Mouse (Mus musculus) heart, adult 2 months (tissue): ENCODE measurements around the gene Ankmy1.

Source experiments
- EP300 ChIP-seq: fragments of 200-500 bp; IDR thresholded peaks from 2 replicates; pipeline ENCODE4 v1.6.1; 2011; ENCODE audit warnings: low read depth, low read length, control low read depth; ENCODE audit not compliant: insufficient read depth
- POLR2A ChIP-seq: fragments of 200-500 bp; IDR thresholded peaks from 2 replicates; pipeline ENCODE4 v1.6.1; 2011; ENCODE audit warnings: mild to moderate bottlenecking, low read depth, low read length, control low read depth; ENCODE audit not compliant: insufficient read depth

DNA sequence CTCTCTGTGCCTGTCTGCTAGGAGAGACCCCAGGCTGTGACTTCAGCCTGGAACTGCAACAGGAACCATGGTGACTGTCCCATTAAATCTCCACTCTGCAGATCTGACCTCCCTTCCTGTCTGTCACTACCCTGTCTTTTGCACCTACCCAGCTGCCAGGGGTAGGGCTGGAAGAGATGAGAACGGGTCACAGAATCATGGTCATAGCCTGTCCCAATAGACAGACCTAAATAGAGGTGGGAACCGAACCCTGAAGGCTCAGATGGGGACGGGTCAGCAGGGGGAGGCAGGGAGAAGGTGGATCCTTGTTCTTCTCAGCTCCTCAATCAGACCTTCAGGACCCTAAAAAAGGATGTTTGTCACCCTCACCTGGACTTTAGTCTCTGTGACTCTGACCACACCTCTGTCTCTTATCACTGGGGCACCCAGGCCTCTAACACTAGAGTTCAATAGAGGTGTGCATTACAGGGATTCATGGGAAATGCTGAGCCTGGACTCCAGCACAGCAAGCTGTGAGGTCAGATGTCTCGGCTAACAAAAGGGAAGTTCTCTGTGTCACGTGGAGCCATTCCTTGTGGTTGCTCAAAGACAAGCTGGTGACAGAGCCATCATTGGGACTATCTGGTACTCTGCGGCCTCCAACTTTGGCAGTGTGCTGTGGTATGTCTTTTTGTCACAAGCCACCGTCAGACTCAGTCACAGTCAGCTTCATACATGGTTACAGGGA lies 17.9 kb upstream of the Ankmy1 start:
- TF ChIP-seq EP300 (no peak), POLR2A (no peak)
